Mouse (Mus musculus): ENCODE data around the gene Fbxl13.
"Not testable (repeated sequence)": the region's sequence is repeated elsewhere in the genome, so short reads cannot be mapped to it uniquely, and the experiment has no call there.

Fbxl13 gene

GRCm38 (mm10) chr5:21651885-21652612 lies 6.6 kb upstream of the Fbxl13 start:
- DNase-seq, result no peak

GRCm38 (mm10) chr5:21650736-21651135 lies 5.3 kb upstream of the Fbxl13 start:
- DNase-seq, result no peak

DNA sequence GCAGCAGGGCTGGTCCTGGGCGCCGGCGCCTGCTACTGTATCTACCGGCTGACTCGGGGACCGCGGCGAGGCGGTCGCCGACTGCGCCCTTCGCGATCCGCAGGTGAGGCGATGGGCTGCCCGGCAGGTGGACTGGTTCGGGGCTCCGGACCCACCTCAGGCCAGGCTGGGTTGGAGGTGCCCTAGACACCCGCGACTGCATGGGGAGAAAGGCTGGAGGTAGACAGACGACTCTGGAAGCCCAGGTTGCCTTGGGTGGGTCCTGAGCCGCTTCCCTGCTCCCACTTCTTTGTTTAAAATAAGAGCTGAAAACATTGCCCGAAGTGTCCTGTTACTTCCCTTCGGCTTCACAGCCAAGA lies 678 bp upstream of the Fbxl13 start:
- no peak for DNase-seq

DNA sequence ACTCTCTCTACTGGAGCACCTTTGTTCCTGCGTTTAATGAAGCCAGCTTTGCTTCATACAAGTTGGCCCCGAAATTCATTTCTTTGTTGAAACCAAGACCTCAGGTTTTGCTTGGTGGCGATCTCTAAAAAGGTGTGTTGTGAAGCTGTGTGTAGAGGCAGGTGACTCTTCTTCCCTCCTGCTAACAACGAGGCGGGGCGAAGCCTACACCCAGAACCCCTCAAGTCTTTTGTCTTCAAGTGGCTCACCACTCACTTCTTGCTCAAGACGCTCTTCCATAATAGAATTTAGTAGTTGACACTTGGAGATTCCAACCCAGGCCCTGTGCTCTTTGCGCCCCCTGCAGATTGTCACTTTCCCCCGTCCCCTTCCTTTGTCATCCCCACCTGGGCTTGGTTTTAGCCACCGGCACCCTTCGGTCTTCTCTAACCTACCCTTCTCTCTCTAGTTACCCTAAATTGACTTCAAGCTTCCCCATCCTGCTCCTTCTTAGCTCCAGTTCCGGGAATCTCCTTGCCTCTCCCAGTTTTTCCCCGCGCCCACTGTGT lies 469 bp downstream of the Fbxl13 start:
- no peak for DNase-seq

DNA sequence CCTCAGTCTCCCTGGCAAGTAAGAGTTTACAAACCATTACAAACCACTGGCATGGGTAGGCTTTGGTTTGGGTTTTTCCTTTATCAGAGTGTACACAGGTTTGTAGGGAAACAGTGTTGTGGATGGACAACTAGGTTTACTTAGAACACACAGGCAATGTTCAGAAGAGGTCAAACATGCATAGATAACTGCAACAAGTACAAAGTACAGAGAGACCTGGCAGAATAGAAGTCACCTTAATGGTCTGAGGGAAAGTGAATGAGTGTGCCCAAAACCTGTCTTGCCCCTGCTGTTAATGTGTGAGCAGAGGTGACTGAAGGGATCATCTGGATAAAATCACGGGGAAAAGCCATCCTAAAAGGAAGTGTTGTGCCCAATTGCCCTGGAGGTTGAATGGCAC lies 1.8 kb downstream of the Fbxl13 start:
- DNase-seq, result no peak

- peak; percentile 47 for DNase-seq
Observed at GRCm38 (mm10) chr5:21640961-21641360, 4.5 kb downstream of the Fbxl13 start.

- no peak for DNase-seq
Observed at GRCm38 (mm10) chr5:21625916-21626315, 19.5 kb downstream of the Fbxl13 start.

DNA sequence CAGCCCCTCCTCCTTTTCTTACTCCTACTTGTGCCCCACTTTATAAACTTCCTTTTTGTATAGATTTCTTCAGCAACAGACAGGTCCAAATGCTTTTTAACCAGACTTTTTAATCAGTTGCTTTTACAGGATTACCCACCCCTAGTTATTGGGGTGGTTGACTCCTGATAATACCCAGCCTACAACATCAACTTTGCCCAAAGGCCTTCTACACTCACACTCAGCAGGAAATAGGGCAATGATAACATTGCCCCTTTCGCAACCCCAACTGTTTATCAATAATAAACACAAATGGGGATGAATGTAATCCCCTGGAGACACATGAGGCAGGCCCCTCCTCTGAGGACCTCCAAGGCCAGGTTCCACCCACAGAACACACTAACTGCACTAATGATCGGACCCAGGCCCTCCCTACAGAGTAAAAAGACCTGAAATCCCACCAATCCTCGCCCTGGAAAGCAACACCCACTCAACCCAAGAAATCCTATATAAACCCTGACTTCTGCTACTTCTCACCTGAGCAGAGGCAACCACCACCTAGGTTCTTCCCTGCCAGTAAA lies 28.9 kb downstream of the Fbxl13 start:
- DNase-seq, result no peak

- DNase-seq, result not testable (repeated sequence)
Observed at GRCm38 (mm10) chr5:21614299-21614698, 31.1 kb downstream of the Fbxl13 start.

DNA sequence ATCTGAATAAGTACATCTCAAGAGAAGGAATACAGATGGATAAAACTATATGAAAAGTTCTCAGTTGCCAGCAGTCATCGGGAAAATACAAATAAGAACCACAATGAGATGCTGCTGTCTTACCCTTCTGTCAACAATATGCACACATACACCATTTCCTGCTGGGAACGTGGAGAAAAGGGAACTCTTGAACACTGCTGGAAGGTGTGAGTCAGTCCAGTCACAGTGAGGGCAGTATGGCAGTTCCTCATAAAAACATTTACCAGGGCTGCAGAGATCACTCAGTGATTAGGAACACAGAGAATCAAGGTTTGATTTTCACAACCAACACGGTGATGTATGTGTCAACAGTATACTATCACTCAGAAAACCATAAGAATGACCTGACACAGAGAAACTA lies 34.4 kb downstream of the Fbxl13 start:
- DNase-seq, result no peak

- DNase-seq, result no peak
Observed at GRCm38 (mm10) chr5:21608311-21609304, 36.8 kb downstream of the Fbxl13 start.

GRCm38 (mm10) chr5:21605936-21606335 lies 39.5 kb downstream of the Fbxl13 start:
- no peak for DNase-seq

- DNase-seq, result no peak
Observed at GRCm38 (mm10) chr5:21599961-21600360, 45.5 kb downstream of the Fbxl13 start.

DNA sequence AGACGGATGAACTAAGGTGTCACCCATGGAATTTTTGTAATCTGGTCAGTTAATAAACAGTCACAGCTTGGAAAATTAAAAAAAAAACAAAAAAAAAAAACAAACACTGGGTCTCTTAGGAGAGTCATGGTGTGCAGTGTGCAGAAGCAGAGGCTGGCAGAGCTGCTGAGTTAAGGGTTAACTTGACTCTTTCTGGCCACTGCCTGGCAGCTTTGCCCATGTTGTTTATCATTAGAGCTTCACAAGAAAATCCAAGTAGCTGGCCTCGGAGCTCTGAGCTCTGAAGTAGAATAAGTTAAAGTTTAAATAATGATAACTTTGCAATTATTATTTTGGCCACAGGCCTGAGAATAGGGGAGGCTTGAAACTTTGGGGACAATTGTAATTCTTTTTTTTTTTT lies 45.9 kb downstream of the Fbxl13 start:
- DNase-seq, result not testable (repeated sequence)

- DNase-seq, result no peak
Observed at GRCm38 (mm10) chr5:21593201-21593709, 52.2 kb downstream of the Fbxl13 start.

- DNase-seq, result no peak
Observed at GRCm38 (mm10) chr5:21592106-21592505, 53.3 kb downstream of the Fbxl13 start.

DNA sequence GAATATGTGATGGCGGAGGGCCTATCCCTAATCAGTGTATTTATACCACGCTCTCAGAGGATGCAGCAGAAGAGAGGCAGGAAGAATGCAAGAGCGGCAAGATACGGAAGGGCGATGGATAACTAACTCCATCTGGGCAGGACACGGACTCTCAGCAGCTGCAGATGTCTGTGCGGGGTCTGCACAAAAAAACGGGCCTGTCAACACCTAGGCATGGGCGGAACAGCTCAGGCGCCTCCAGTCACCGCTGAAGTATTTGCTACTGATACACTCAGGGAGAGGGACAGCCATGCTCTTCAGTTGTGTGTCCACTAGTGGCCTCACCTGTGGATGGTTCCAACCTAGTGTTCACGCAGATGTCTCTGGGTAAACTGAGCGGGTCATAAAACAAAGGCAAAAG lies 57.2 kb downstream of the Fbxl13 start:
- peak; percentile 27 for DNase-seq

DNA sequence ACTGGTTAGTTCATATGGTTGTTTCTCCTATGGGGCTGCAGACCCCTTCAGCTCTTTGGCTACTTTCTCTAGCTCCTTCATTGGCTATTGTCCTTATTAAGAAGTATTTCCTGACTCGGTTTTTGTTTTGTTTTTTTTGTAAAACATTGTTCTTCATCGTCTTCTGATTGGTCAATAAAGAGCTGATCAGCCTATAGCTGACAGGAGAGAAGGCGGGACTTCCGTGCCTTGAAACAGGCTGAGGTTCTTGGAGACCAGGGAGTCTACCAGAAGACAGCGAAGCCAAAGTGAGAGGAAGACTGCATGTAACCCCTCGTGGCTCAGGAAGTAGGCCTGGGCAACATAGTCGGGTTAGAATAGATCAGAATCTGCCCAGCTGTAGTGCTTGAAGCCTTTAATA lies 57.8 kb downstream of the Fbxl13 start:
- no peak for DNase-seq

DNA sequence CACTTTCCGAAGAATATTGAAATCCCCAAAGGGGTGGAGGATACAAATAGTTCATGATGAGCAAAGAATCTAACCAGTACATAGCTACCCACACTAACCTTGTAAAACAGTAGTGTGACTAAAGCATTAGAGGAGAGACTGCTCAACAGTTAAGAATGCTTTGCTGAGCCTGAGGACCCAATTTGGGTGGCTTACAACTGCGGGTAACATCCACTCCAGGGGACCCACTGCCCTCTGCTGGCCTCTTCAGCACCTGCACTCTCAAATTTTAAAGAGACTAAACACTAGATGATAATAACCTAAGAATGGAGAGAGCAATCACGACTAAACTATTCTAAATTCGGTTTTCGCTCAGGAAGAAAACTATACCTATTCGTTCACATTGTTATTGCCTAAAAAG lies 58.7 kb downstream of the Fbxl13 start:
- peak; percentile 71 for DNase-seq

- DNase-seq, result no peak
Observed at GRCm38 (mm10) chr5:21578136-21578535, 67.3 kb downstream of the Fbxl13 start.

DNA sequence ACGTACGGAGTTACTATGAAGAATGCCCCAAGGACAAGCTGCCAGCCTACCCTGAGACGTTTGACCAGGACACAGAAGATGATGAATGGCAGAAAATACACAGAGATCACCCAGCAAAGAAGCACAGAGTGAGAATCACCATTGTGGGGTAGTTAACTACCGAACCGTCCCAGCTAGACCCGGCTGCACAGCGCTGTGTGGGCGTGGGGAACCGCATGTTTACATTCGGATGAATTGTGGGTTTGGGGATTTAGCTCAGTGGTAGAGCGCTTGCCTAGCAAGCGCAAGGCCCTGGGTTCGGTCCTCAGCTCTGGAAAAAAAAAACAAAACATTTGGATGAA lies 70.3 kb downstream of the Fbxl13 start:
- DNase-seq, result no peak

- DNase-seq, result no peak
Observed at GRCm38 (mm10) chr5:21574386-21575209, 70.8 kb downstream of the Fbxl13 start.

All from embryo, embryonic 11 days (tissue).